Mouse (Mus musculus) inflammation-experienced regulatory T-cells, adult 6 months (primary cell): ENCODE measurements around the gene Prrt2. TPM values are rescaled to one million over a fixed set of nuclear protein-coding genes. Genes with fewer than 3 reads are reported as not detected.

Experiments used
- ATAC-seq: one replicate; pipeline ENCODE4 v1.8.0; 2017
- polyA plus RNA-seq, 3 experiments: library from polyadenylated mRNA; unstranded; fragments of 100-300 nt; shearing (Covaris generic); gene quantifications; one replicate each; pipeline ENCODE4 v1.2.1; 2017

Prrt2 gene
- polyA plus RNA-seq = 1 to 10 TPM in 1 of 3 experiments, under 1 TPM in 1, not detected in 1; 0.97 to 1.1 TPM

DNA sequence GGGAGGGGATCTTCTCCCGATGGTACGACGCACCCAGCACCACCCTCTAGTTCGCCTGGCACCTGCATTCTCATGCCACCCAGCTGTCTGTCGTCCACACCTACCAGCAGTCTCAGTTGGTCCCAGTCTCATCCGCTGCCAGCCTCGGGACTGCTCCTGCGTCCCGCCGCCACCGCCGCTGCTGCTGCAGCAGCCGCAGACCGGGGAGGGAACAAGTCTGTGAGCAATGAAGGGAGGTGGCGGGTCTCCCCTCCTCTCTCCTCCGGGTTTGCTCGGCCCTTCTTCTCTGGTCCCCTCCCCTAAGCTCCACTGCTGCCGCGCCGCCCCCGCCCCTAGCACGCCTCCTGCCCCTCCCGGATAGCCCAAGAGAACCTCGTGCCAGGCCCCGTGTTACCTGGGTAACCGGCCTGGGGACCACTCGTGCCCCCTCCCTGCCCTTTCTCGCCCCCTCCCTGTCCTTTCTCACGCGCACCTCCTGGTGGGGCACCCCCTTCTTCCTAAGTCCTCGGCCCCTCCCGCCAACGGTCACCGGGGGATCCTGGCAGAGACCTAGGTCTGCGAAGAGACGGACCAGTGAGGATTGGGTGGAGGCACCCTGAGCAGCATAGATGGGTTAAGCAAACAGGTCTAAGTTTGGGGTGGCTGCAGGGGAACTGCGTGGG lies at the start of gene Prrt2, which contains the start of gene Gm42742:
Gene Prrt2 (minus strand): TSS at position 311 of the 662 bp plus-strand sequence.
Gene Gm42742 (minus strand): TSS at position 197 of the 662 bp plus-strand sequence.
- peak; percentile 30 for ATAC-seq

DNA sequence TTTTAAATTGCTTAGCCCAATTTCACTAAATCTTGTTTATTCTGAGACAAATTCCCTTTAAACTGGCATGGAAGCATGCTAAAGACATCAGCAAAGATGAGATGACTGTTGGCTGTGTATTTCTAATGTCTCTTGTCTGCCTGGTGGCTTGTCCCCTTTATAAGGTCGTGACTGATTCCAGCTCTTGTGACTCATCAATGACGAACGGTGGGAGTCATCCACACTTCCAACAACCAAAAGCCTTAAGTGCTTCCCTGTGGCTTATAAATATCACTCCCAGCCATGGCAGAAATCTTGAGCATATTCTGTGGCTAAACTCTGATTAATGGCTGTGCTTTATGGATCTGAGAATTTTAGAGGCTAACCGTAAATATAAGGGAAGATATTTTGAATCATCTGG lies 45.3 kb upstream of the Prrt2 start:
- no peak for ATAC-seq

DNA sequence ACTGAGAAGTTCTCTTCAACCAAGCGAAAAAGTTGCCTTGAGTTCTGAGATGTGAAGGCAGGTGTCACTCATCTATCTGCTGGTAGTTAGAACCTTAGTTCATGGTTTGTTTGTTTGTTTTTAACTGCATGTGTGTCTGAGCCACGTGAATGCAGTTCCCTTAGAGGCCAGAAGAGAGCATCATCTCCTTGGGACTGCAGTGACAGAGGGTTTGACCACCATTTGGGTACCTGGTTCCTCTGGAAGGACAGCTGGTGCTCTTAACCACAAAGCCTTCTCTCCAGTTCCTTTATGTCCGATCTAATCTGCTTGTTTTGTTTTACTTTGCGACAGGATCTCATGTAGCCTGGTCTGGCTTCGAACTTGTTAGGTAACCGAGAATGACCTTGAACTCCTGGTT lies 44.5 kb upstream of the Prrt2 start:
- no peak for ATAC-seq

DNA sequence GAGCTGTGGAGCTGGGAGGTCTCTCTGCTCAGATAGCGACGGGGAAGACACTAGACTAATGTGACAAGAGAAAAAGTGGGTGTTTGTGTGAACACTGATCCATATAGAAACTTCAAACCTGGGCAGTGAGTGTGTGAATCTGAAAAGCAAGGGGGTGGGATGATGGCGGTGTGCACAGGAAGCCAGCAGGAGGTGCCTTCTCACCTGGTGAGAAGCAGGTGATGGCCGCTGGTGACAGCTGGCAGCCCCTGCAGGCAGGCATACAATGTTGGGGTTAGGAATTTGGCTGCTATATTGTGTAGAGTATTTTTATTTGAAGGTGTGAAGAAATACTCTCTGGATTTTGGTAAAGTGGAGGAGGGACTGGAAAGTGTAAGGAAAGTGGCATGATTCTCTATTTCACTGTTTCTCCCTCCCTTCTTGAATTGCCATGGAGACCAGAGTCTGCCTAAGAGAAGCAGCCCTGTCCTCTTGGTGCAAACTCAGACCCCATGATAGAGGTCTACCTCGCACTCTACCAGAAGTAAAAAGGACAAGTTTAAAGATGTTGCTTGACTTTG lies 34.1 kb upstream of the Prrt2 start:
- ATAC-seq = no peak

DNA sequence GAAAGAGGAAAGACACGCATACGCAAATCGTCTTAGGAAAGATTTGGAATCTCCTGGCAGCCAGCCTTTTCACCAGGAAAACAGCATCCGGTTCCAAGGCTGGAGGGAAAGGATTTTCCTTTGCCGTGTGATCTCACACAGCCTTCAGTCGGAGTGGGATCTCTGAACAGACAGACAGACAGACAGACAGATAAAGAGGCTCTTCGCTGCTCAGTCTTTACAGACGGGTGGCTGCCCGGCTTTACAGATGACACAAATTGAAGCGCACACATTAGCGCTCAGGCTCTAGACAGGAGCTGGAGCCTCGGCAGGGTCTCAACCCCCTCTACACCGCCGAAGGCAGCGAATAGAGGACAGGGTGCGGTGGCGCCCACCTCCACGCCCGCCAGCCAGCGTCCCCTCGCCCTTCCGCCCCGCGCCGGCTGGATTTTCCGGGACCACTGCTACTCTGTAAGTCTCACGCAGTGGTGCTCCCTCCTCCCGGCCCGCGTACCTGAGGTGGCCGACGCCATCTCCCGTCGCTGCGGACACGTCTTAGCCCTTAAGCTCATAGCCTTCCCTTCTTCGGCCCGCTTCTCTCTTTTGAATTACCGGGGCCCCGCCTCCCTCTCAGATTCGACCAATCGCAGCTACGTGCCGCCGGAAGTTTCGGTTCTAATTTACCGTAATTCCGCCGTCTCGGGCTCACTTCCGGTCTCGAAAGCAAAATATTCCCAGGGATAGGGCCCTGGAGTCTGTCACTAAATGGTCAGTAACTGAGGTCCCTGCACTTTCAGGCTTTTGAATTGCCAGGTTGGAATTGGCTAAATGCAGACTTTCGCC lies 21.1 kb upstream of the Prrt2 start, which contains the start of gene Kif22:
Gene Kif22 (minus strand): TSS at position 621 of the 822 bp plus-strand sequence.
- ATAC-seq = peak; percentile 95

DNA sequence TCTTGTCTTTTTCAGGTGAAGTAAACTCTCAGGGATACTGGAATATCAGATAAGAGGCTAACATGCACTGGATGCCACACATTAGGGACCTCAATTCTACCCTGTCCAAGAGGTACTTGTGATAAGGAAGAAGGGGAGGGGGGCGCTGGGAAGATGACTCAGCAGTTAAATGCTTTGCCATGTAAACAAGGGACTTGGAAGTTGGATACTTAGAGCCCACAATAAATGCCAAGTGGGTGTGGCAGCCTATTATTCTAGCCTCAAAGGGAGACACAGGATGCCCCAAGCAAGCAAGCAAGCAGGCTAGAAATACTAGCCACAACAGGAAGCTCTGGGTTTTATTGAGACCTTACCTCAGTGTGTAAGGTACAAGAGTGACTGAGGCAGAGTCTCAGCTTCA lies 10.2 kb upstream of the Prrt2 start:
- peak; percentile 48 for ATAC-seq

DNA sequence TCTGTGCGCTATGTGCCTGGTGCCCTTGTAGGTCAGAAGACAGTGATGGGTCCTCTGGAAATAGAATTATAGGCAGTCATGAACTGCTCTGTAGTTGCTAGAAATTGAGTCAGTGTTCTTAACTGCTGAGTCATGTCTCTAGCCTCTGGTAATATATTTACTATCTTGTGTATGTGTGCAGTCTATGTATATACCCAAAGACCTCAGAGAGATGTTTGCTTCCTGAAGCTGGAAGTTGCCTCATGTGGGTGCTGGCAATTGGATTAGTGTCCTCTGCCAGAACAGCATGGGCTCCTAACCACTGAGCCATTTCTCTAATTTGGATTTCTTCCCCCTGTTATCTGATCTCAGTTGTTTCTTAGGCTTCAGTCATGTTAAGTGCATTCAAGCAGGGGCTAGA lies 9.2 kb upstream of the Prrt2 start:
- ATAC-seq = no peak

DNA sequence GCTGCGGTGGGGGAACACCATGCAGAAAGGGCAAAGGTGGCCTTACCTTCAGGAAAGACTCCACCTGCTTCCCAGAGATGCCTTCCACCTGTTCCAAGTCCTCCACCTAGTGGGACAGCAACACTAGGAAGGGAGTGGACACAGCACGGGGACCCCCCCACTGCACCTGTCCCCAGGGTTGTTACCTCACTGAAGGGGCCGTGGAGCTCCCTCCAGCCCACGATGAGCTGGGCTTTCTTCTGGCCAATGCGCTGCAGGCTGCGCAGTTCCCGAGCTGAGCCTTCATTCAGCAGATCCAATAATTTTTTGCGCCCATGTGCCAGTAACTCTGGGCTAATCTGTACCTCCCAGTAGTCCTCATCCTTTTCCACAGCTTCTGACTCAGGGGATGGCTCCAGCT lies 6.9 kb upstream of the Prrt2 start:
- no peak for ATAC-seq

DNA sequence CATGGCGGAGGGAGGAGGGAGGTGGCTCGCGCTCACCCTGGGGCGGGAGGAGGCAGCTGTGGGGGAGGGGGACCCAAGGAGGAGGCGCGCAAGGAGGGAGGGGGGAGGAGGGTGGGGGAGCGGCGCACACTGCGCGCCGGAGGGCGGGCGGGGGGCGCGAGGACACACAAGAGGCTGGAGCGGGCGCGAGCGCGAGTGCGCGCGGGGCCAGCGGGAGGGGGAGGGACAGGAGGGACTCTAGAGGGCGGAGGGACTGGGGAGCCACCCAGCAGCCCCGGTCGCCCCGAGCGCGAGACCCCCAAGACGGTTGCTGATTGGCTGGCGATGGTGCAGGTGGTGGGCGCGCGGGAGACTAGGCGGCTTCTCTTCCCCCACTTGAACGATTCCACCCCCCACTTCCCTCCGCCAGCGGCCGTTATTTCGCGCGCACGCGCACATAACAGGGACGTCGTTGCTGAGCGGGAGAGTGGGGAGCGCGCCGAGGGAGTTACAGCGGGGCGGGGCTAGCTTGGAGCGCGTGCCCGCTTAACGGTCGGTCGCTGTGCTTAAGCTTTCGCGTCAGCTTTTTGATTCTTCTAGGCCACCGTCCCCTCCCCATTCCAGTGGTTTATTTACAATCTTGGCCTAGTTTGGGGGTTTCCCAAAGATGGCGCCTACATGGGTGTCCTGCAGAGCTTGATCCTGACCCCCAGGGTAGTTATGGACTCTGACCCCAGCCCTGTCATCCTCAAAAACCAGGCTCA lies 6.1 kb upstream of the Prrt2 start, which contains the start of gene Maz:
Gene Maz (minus strand): TSS at position 54 of the 743 bp plus-strand sequence.
- ATAC-seq = peak; percentile 67

DNA sequence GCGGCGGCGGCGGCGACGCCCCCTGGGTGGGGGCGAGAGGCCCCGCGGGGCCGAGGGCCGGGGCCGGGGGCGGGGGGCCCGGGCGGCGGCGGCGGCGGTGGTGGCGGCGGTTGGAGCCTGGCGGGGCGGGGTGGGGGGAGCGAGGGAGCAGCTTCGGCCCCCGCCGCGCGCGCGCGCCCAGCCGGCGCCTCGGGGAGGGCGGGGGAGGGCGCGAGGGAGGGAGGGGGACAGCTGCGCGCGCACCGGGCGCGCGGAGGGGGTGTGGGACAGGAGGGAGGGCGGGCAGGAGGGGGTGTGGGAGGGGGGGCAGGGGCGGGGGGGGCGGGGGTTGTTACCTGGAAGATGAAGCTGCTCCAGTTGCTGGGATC lies 5.6 kb upstream of the Prrt2 start:
- no peak for ATAC-seq

DNA sequence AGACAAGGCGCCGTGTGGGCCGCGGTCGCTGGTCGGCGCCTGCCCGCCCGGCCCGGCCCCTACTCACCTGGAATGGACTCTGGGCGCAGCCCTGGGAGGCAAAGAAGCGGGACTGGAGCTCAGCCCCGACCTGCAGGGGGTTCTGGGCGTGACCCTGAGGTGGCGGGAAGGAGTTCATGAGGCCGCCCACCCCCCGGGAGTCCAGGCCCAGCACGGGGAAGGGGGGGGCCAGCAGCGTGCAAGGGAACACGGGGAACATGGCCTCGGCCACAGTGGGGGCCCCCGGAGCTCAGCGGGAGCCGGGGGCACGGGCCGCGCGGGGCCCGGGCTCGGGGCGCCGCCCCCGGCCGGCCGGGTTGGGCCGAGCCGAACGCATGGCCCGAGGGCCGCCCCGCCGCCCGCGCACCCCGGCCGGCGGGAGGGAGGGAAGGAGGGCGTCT lies 5.2 kb upstream of the Prrt2 start:
- peak; percentile 15 for ATAC-seq

DNA sequence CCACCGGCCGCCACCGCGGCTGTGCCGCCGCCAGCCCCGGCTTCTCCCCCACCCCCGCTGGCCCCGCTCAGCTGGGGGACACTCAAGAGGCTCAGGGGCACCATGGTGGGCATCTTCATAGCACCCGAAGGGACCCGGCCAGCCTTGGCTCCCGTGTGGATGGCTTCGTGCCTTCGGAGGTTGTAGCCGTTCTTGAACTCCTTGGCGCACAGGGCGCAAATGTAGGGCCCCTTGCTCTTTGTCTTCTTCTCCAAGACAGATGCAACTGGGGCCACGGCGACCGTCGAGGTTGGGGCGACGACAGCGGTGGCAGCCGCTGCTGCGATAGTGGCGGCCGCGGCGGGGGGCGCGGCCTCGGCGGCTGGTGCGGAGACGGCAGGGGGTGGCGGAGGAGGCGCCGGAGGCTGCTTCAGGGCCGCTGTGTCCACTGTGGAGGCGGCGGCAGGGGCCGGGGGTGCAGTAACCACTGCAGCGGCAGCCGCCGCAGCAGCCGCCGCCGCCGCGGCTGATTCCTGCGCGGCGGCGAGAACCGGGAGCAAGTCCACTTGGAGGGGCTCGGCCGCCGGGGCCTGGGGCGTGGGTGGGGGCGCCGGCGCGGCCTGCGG lies 4.6 kb upstream of the Prrt2 start:
- ATAC-seq = no peak

DNA sequence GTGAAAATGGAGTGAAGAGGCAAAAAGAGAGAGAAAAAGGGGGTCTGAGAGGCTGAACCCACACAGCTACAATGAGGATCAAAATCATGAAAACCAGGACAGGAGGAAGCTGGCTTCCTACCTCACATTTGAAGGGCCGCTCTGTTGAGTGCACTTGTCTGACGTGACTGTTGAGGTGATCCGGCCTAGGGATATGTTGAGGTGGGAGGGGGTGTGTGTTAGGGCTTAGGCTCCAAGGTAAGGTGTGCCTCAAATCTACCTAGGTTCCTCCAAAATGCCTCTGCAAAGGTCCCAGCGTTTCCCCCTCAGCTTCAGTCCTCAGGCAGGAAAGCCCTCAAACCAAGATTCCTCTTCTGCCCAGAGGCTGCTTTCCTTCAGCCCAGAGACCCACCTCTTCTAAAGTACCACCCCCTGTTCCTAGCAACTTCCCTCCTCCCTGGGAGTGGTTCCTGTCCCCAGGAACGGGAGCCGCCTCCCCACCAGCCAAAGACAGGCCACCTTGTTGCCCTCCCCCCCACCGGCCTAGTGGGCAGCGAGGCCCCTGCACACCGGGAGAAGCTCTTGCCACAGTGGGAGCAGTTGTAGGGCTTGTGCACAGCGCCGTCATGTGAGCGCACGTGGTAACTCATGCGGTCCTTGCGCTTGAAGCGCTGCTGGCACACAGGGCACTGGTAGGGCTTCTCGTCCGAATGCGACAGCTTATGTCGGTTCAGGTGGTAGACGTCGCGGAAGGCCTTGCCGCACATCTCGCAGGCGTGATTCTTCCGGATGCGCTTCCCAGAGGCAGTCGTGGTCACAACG lies 3.9 kb upstream of the Prrt2 start:
- peak; percentile 31 for ATAC-seq

DNA sequence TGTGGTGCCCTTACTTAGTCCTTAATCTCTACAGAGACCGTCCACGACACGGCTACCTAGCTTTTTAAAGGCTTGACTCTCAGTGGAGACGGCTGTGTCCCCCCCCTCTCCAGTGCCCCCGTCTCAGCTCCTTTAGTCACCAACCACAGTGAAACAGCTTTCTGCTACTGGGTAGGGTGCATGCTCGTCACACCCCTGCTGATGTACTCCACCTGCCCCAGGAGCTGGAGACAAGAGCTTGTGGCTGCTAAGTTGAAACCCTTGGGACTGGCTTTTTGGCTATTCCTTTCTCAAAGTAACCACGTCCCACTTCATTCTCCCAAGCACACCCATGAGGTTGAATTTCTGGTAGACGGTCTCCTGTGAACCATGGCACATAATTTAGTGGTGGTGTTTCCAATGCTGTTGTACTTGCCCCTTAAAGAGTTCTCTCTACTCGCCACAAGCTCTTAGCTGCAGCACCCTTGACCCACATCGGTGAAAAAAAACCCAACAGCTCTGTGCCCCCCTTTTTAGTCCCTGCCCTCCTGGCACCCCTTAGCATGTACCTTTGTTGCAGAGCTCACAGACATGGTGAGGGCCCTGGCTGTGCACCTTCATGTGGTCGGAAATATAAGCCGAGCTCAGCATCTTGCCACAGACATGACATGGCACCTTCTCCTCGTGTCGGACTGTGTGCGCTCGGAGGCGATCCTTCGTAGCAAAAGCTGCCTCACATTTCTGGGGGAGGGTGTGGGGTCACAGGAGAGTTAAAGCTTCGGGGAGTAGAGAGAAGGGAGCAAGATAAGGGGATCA lies 3.1 kb upstream of the Prrt2 start:
- no peak for ATAC-seq

DNA sequence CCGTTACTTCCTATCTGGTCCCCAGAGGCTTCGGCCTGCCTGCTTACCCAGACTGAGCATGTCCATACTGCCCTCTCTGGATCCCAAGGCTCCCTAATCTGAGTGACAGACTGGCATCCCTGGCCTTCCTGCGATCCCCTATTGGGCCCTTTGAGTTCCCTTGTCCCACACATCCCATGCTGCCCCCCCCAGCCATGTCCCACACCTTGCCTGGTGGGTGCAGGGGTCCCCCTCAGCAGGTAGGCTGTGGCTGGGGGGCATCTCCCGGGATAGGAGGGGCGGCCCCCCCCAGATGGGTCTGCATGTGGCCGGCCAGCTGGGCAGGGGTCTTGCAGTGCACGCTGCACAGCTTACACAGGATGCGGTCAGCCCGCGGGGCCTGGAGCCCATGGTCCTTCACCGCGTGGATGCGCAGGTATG lies 2.3 kb upstream of the Prrt2 start:
- no peak for ATAC-seq

DNA sequence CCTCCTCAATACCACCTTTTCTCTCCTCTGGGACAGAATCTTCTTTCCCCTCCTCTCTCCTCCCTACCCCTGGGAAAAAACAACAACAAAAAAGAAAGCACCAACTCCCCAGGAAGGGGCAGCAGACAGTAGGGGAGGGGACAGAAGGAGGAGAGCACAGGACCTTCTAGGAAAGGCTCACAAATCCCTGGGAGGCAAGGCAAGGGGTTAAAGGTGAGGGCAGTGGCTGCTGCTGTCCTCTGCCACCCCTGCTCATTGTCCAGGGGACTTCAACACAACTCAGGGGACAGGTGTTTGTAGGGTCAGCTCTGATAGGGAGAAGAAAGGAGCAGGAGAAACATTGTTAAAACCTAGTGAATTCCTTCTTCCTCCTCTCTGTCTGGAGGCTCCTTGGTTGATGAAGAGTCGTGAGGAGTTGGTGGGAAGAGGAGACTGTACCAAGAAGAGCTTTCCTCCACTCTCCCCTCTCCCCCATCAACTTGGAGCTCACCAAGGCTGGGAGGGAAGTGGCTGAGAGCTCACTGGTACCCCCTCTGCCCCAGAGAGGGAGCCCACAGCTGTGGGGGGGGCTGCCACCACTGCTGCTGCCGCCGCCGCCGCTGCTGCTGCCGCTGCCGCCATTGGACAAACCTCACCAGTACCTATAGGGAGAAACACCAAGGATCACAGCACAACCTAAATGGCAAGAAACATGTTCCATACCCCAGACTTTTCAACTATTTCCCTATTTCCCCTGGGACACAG lies 1.7 kb upstream of the Prrt2 start:
- ATAC-seq = no peak

DNA sequence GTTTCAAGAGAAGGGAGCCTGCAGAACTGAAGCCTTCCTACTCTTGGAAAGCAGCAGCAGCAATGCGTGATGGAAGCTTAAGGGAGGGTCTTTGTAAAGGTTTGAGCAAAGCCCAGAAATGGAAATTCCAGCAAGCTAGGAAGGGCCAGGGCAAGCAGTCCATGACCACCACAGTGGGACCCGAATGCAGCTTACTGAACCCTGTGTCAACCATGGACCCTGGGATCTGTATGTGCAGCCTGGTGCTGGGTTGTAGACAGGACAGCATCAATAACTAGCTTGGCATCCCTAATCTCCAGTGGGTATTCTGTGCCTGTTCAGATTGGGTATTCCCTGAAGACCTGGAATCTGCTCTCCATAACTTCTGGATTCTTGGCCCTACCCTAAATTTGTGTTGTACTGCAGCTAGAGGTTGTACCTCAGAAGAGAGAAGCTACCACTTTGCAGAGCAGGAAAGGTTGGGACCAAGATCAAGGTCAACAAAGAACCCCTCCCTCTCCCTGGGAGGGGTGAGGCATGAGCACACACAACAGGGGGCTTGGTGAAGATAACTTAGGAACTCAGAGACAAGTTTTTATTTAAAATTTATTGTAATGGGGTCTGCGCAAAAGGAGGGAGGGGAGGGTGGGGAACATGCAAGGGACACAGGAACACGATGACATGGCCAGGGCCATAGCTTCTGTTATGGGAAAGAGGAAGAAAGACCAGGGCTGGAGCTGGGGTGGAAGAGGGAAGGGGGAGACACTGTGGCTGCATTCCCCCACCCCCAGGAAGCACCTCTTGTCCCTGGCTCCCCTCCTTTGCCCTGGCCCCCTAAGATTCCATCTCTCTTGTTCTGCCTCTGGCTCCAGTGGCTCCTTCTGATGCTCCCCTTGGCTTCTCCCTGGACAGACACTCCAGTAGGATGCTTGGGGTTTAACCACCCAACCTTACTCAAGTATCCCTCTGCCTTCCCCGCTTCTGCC lies 834 bp upstream of the Prrt2 start:
- no peak for ATAC-seq

DNA sequence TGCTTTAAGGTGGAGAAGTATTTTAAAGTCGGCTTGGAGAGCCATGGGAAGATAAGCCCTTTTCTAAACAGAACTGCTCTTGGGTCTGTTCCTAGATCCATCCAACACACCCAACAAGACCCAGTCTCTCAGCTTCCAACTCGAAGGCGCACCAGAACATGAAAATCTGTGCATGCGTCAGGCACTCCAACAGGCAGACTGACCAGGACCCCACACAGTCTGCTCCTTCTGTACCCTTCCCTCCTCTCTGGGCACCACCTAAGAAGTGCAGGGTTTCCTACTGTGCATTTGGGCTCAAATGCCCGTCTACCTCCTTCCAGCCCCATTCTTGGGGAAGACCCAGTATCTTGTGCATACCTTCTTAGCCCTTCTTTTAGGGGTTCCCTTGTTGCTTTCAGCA lies 520 bp downstream of the Prrt2 start:
- ATAC-seq = no peak

DNA sequence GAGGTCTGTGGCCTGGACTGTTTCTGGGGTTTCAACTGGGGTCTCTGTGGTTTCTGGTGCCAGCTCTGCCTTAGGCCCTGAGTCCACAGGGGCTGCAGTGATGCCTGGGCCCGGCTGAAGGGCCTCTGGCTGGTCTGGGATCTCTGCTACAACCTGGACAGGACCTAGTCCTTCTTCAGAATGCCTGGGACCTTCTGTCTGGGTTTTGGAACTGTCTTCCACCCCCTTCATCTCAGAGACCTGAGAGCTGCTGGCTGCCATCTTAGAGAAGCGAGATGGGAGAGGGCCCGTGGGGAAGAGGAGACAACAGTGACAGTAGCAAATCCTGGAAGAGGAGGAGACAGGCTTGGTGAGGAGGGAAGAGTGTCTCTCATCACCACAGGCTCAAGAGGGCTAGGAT lies 980 bp downstream of the Prrt2 start:
- no peak for ATAC-seq
